Mouse (Mus musculus): ENCODE measurements at regions not wholly inside any gene's neighbourhood (a gene's known extent, or its start where the extent isn't known, plus 50 kb on each side); places are given as distances from the start of the nearest gene placed in this dataset.

GRCm38 (mm10) chr12:27984261-27984841, 567.8 kb downstream of the Dcdc2c start:
- no peak for TF ChIP-seq CTCF (IDR thresholded peaks at IDR 0.05)
- H3K27me3 ChIP-seq (ENCODE audit: insufficient read depth, low read length) = no peaks in the 10 kb centered on the region
- WGBS = 80% methylated on average over 3 of the region's 3 CpGs
- no peak overlapping the region for H3K4me2 ChIP-seq (ENCODE audit: low read depth, low read length, poor library complexity, severe bottlenecking)
- H3K36me3 ChIP-seq (ENCODE audit: insufficient read depth, low read length) = no peaks in the 10 kb centered on the region
- H3K9me3 ChIP-seq (ENCODE audit: low read length) = no peaks in the 10 kb centered on the region
- DNase-seq (ENCODE audit: low spot score) (no peak), ATAC-seq (ENCODE audit: low FRiP score) (no peak)
- H3K9ac ChIP-seq (replicated peaks; ENCODE audit: low read length, poor library complexity, severe bottlenecking) = no peak overlapping the region
- H3K4me1 ChIP-seq (ENCODE audit: insufficient read depth, low read length) = no peaks in the 10 kb centered on the region
- no peak overlapping the region for H3K4me3 ChIP-seq (ENCODE audit: low read depth, low read length)
- no peak overlapping the region for H3K27ac ChIP-seq (ENCODE audit: low read depth, low read length)

GRCm38 (mm10) chr12:27978257-27978931, 573.8 kb downstream of the Dcdc2c start:
- H3K9ac ChIP-seq (replicated peaks; ENCODE audit: low read length, poor library complexity, severe bottlenecking) = no peak overlapping the region; the same call in 1 of the 2 replicates

GRCm38 (mm10) chr12:27977548-27978256, 574.5 kb downstream of the Dcdc2c start:
- no peak for DNase-seq (ENCODE audit: low spot score)
- ATAC-seq (ENCODE audit: low FRiP score) = no peak

More at GRCm38 (mm10) chr12:27978257-27978931, 573.8 kb downstream of the Dcdc2c start:
- Histone ChIP-seq H3K4me3 (ENCODE audit: low read depth, low read length) (no peak overlapping the region), H3K36me3 (ENCODE audit: insufficient read depth, low read length) (no peaks in the 10 kb centered on the region), H3K9me3 (ENCODE audit: low read length) (no peaks in the 10 kb centered on the region), H3K4me2 (ENCODE audit: low read depth, low read length, poor library complexity, severe bottlenecking) (no peak overlapping the region), H3K27ac (ENCODE audit: low read depth, low read length) (0 out of 2 replicates have a peak overlapping the region, but pooled peaks have one; percentile 38), H3K4me1 (ENCODE audit: insufficient read depth, low read length) (no peaks in the 10 kb centered on the region; the same call in 1 of the 2 replicates), H3K27me3 (ENCODE audit: insufficient read depth, low read length) (no peaks in the 10 kb centered on the region)
- no peak for TF ChIP-seq CTCF (IDR thresholded peaks at IDR 0.05)
- 0 out of 2 replicates have a peak, but pooled peaks have one; percentile 38 for ATAC-seq (ENCODE audit: low FRiP score)
- peak; percentile 31 for DNase-seq (ENCODE audit: low spot score)
- WGBS = 15% methylated on average over 8 of the region's 8 CpGs

GRCm38 (mm10) chr12:27962908-27963307, 589.3 kb downstream of the Dcdc2c start:
- Histone ChIP-seq H3K27me3 (ENCODE audit: insufficient read depth, low read length) (no peaks in the 10 kb centered on the region), H3K9me3 (ENCODE audit: low read length) (no peaks in the 10 kb centered on the region), H3K4me3 (ENCODE audit: low read depth, low read length) (no peak overlapping the region), H3K27ac (ENCODE audit: low read depth, low read length) (no peak overlapping the region), H3K36me3 (ENCODE audit: insufficient read depth, low read length) (no peaks in the 10 kb centered on the region), H3K4me2 (ENCODE audit: low read depth, low read length, poor library complexity, severe bottlenecking) (no peak overlapping the region), H3K4me1 (ENCODE audit: insufficient read depth, low read length) (peaks cover 3% of the 10 kb centered on the region; the same call in 1 of the 2 replicates), H3K9ac (replicated peaks; ENCODE audit: low read length, poor library complexity, severe bottlenecking) (no peak overlapping the region)
- TF ChIP-seq CTCF (IDR thresholded peaks at IDR 0.05) = no peak
- ATAC-seq (ENCODE audit: low FRiP score) (no peak), DNase-seq (ENCODE audit: low spot score) (no peak)
- 52% methylated on average over 3 of the region's 3 CpGs for WGBS

More at GRCm38 (mm10) chr12:27977548-27978256, 574.5 kb downstream of the Dcdc2c start:
- Histone ChIP-seq H3K36me3 (ENCODE audit: insufficient read depth, low read length) (no peaks in the 10 kb centered on the region), H3K27me3 (ENCODE audit: insufficient read depth, low read length) (no peaks in the 10 kb centered on the region), H3K9ac (replicated peaks; ENCODE audit: low read length, poor library complexity, severe bottlenecking) (no peak overlapping the region), H3K27ac (ENCODE audit: low read depth, low read length) (peak overlapping the region; percentile 13; the same call in 1 of the 2 replicates), H3K4me3 (ENCODE audit: low read depth, low read length) (no peak overlapping the region), H3K4me2 (ENCODE audit: low read depth, low read length, poor library complexity, severe bottlenecking) (no peak overlapping the region), H3K9me3 (ENCODE audit: low read length) (no peaks in the 10 kb centered on the region), H3K4me1 (ENCODE audit: insufficient read depth, low read length) (no peaks in the 10 kb centered on the region; the same call in 1 of the 2 replicates)
- TF ChIP-seq CTCF (IDR thresholded peaks at IDR 0.05) = no peak
- 34% methylated on average over 9 of the region's 9 CpGs for WGBS

- Histone ChIP-seq H3K9ac (replicated peaks; ENCODE audit: low read length, poor library complexity, severe bottlenecking) (no peak overlapping the region), H3K4me3 (ENCODE audit: low read depth, low read length) (no peak overlapping the region), H3K4me1 (ENCODE audit: insufficient read depth, low read length) (peaks cover 3% of the 10 kb centered on the region; the same call in 1 of the 2 replicates), H3K9me3 (ENCODE audit: low read length) (no peaks in the 10 kb centered on the region), H3K36me3 (ENCODE audit: insufficient read depth, low read length) (no peaks in the 10 kb centered on the region), H3K4me2 (ENCODE audit: low read depth, low read length, poor library complexity, severe bottlenecking) (no peak overlapping the region), H3K27me3 (ENCODE audit: insufficient read depth, low read length) (no peaks in the 10 kb centered on the region), H3K27ac (ENCODE audit: low read depth, low read length) (no peak overlapping the region)
- peak; percentile 21 for DNase-seq (ENCODE audit: low spot score)
- ATAC-seq (ENCODE audit: low FRiP score) = no peak
- WGBS = 38% methylated on average over 6 of the region's 6 CpGs
- no peak for TF ChIP-seq CTCF (IDR thresholded peaks at IDR 0.05)
These were observed 592.1 kb downstream of the Dcdc2c start for GRCm38 (mm10) chr12:27960064-27960463.

Data from midbrain, postnatal 0 days (tissue).